Mouse (Mus musculus) kidney, postnatal 25 days (tissue): ENCODE measurements around the gene Srarp.
A peak's percentile ranks its signal among the peaks of the same experiment; 100 is the strongest.

Experiments
- DNase-seq, 2 experiments: peaks; one replicate each; pipeline ENCODE4 v3.0.0; 2021; ENCODE audit warnings: mixed read lengths in 2 of 2

The Srarp gene

DNA sequence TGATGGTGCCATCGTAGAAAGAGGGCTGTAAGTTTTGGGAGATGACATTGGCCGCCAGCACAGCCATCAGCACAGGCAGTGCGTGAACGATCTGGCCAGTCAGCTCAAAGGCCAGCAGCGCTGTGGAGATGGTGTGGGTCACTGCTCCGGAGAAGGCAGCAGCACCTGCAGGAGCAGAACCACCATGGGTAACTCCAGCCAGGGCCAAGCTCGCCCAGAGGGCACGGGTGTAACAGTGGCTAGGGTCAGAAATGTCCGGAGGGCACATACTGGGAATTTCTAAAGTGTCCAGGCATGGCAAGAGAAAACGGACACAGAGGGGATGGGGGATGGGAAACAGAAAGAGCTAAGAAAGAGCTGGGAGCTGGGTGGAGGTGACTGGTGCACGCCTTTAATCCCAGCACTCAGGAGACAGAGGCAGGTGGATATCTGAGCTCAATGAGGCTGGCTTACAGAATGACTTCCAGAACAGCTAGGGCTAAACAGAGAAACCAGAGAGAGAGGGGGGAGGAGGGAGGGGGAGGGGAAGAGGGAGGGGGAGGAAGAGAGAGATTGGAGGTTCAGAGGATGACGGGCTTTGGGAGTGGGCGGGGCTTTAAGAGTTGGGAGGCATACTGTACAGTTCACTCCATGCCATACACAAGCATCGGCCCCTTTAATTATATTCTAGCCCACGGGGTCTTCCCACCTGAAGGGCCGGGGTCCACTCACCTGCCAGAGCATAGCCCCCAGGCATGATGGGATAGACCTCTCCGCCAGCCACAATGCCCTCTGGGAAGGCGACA lies 46.3 kb downstream of the Srarp start:
- DNase-seq, result peak; percentile 33 to 75

DNA sequence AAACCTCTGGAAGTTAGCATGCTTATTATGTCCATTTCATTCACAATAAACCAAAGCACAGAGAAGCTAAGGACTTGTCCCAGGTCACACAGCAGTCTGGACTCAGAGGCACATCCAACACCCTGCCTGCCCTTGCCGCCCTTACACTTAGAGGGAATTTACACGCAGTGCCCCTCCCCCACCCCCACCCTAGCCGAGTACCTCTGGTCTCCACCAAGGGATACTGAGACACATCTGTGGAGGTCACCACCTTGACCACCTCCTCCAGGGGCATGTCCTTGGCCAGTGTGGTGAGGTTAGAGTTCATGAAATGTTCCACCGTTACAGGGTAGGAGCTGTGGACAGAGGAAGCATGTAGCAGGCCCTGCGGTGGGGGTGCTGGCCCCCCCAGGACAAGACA lies 48.0 kb downstream of the Srarp start:
- DNase-seq, result no peak

DNA sequence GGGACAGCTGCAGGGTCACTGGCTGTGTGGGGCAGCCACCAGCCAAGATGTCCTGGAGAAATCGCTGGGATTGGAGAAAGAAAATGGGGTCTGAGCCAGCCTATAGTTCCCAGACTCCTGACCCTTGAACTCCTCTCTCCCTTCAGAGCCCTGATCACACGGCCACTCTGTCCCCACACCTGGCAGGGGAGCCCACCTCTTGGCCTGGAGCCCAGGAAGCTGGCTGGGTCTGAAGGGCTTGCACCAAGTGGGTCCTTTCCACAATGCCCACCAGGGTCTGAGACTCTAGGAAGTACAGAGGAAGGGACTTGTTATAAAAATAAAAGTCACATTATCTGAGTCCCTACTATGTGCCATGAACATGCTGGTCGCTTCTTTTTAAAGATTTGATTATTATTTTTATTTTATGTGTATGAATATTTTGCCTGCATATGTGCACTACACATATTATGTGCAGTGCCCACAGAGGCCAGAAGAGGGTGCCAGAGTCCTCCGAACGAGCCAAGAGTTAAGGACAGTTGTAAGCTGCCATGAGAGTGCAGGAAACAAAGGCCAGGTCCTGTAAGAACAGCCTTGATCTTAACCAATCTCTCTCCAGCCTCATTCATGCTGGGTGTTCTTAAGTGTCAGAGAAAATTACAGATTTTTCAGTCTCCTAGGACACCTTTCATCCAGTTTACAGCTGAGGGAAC lies 48.7 kb downstream of the Srarp start:
- peak; percentile 81 to 91 for DNase-seq

DNA sequence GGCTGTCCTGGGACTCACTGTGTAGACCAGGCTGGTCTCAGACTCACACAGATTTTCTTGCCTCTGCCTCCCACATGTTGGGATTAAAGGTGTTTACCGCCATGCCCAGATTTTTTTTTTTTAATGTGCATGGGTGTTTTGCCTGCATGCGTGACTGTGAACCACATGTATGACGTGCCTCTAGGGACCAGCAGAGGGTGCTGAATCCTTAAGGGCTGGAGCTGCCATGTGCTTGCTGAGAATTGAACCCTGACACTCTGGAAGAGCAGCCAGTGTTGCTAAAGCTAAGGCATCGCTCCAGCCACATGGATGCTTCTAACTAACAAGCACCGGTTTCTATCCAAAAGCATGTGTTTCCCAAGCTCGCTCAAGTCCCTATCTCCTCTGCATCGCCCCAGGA lies 49.8 kb downstream of the Srarp start:
- DNase-seq, result no peak

DNA sequence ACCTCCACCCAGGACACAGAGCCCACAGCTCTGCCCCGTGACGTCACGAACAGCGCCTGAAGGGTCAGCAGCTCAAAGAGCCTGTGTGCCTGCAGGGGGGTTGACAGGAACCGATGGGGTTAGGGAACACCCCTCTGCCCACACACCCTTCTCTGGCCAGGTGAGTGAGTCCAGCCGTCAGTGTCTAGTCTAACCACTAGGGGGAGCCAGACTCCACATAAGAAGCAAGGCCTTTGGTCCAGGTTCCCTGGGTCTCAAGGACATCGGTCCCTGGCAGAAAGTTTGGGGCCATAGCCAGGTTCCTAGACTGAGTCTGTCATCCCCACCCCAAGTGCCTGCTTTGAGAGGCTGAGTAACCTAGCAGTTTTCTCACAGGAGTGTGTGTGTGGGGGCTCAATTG lies 50.6 kb downstream of the Srarp start:
- DNase-seq, result peak; percentile 70 to 74
